Mouse (Mus musculus): ENCODE results near the gene BC024978.

Gene BC024978

GRCm38 (mm10) chr7:27259271-27259721 lies 63.7 kb downstream of the BC024978 start:
- DNase-seq (ENCODE audit: low read depth) = no peak

GRCm38 (mm10) chr7:27259771-27260170 lies 64.2 kb downstream of the BC024978 start:
- no peak for DNase-seq (ENCODE audit: low read depth)
